Mouse (Mus musculus) B cell, adult (primary cell): ENCODE results near the gene Gm10260. TPM values are rescaled to one million over a fixed set of nuclear protein-coding genes. Genes with fewer than 3 reads are reported as not detected.

Experiments used
- total RNA-seq: library from RNA; stranded (reverse); gene quantifications from 4 replicates; pipeline ENCODE4 v1.2.4, GENCODE M21; 2023; ENCODE audit not compliant: inconsistent age

The Gm10260 gene
- total RNA-seq: 404 to 430 TPM (median 414 TPM) in 4 replicates

DNA sequence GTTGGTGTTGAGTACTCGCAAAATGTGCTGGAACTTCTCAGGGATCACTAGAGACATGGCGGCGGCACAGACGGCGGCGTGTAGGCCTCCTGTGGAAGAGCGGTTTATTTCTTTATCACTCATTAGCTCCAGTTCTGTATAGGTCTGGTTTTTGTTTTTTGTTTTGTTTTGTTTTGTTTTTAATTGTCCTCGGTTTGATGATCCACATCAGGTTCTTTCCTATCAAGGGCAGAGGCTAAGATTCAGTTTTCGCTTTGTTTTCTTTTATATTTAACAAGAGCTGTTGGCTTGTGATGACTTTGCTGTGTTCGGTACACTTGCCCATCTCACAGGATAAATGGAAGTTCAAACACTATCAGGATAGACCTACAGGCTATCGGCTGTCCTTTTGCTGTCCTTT, at the start of gene Gm10260:
TSS of gene Gm10260 (minus strand) at position 101 of the 400 bp plus-strand sequence.

